ENCODE assay signal across 7 mouse cellular contexts in the genomic region with DNA sequence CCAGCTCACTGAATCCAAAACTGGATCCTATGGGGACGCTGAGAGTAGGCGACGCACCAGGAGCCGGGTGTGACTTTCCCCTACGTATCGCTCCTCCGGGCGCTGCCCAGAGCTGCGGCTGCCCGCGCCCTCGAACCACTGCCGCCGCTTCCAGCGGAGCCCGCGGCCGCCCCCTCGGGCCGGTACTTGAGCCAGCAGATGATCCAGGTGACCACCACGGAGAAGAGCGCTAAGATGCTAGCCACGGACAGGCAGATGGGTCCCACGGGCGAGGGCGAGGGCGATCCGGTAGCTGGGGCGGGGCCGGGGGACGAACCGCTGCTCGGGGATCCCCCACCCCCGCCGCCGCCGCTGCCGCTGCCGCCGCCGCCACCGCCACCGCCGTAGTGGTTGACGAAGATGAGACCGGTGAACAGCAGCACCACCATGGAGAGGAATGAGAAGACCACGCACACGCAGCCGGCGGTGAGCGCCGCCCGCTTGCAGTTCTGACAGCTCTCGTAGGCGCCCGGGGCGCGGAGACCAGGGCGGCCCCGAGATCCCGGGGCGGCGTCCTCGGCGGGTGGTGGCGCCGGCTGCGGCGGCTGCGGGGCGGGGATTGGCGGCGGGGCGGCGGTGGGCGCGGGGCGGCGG. TPM values are rescaled to one million over a fixed set of nuclear protein-coding genes. Genes with fewer than 3 reads are reported as not detected.
DNase-seq lines count a peak whose midpoint lies in the region; ATAC-seq and TF ChIP-seq lines count a peak whose summit lies in the region.

No protein-coding gene starts in this region.

- TF ChIP-seq EP300 in lung, postnatal 0 days (IDR thresholded peaks at IDR 0.05): no peak

- no peak for TF ChIP-seq CTCF in lung, postnatal 0 days (IDR thresholded peaks at IDR 0.05)
- TF ChIP-seq CTCF in olfactory bulb, adult 2 months (IDR thresholded peaks at IDR 0.05; ENCODE audit: insufficient read depth, low read depth, low read length): no peak

- peak overlapping the region; percentile 73 for H3K27ac ChIP-seq in lung, postnatal 0 days (ENCODE audit: low read length)
- peak overlapping the region; percentile 76 for H3K27ac ChIP-seq in forebrain, embryonic 10.5 days
- H3K27ac ChIP-seq in intestine, embryonic 16.5 days (ENCODE audit: low read length): no peak overlapping the region
- H3K27ac ChIP-seq in olfactory bulb, adult 2 months (ENCODE audit: insufficient read depth, low read depth, low read length): no peak overlapping the region

- H3K36me3 ChIP-seq in lung, postnatal 0 days (ENCODE audit: insufficient read depth, low read length): no peaks in the 10 kb centered on the region
- H3K36me3 ChIP-seq in forebrain, embryonic 10.5 days (replicated peaks): no peaks in the 10 kb centered on the region
- H3K36me3 ChIP-seq in intestine, embryonic 16.5 days (ENCODE audit: control insufficient read depth, insufficient read depth, low read length): no peaks in the 10 kb centered on the region

- H3K9ac ChIP-seq in lung, postnatal 0 days (replicated peaks; ENCODE audit: low read depth): 0 out of 2 replicates have a peak overlapping the region, but pooled peaks have one; percentile 26
- H3K9ac ChIP-seq in intestine, embryonic 16.5 days (ENCODE audit: low read depth, low read length): peak overlapping the region; percentile 62

- no peak for DNase-seq in lung, postnatal 0 days (ENCODE audit: low spot score)
- DNase-seq in lung, postnatal 10 days: no peak
- DNase-seq in forebrain, embryonic 10.5 days (ENCODE audit: extremely low spot score, low spot score): peak; percentile 54
- DNase-seq in frontal cortex, postnatal 10 days (ENCODE audit: low spot score in 2 of 2): no peak
- DNase-seq in Muller cell, postnatal 12 days (ENCODE audit: inconsistent ontology term): no peak

- H3K27me3 ChIP-seq in lung, postnatal 0 days (replicated peaks; ENCODE audit: insufficient read depth, low read length): peaks cover 57% of the 10 kb centered on the region
- peaks cover 100% of the 10 kb centered on the region for H3K27me3 ChIP-seq in forebrain, embryonic 10.5 days (ENCODE audit: poor library complexity, severe bottlenecking)
- H3K27me3 ChIP-seq in intestine, embryonic 16.5 days (replicated peaks; ENCODE audit: control insufficient read depth, insufficient read depth, low read length): peaks cover 78% of the 10 kb centered on the region

- ATAC-seq in lung, postnatal 0 days: peak; percentile 55
- peak; percentile 52; the same call in 1 of the 2 replicates for ATAC-seq in intestine, embryonic 16.5 days

- H3K4me3 ChIP-seq in lung, postnatal 0 days (ENCODE audit: low read depth, low read length): peak overlapping the region; percentile 57
- H3K4me3 ChIP-seq in forebrain, embryonic 10.5 days: peak overlapping the region; percentile 65
- H3K4me3 ChIP-seq in intestine, embryonic 16.5 days (ENCODE audit: low read length): peak overlapping the region; percentile 63
- peak overlapping the region; percentile 39 for H3K4me3 ChIP-seq in olfactory bulb, adult 2 months (ENCODE audit: insufficient read depth, low read depth, low read length)

- H3K4me2 ChIP-seq in lung, postnatal 0 days (replicated peaks; ENCODE audit: low read depth, low read length): peak overlapping the region; percentile 87
- H3K4me2 ChIP-seq in intestine, embryonic 16.5 days (ENCODE audit: low read depth, low read length): peak overlapping the region; percentile 97

- H3K4me1 ChIP-seq in lung, postnatal 0 days (ENCODE audit: insufficient read depth, low read depth, low read length): peaks cover 3% of the 10 kb centered on the region; the same call in 1 of the 2 replicates
- H3K4me1 ChIP-seq in forebrain, embryonic 10.5 days: peaks cover 31% of the 10 kb centered on the region
- H3K4me1 ChIP-seq in intestine, embryonic 16.5 days (ENCODE audit: control insufficient read depth, insufficient read depth, low read length): peaks cover 18% of the 10 kb centered on the region
- H3K4me1 ChIP-seq in olfactory bulb, adult 2 months (ENCODE audit: control insufficient read depth, insufficient read depth, low read length): peaks cover 11% of the 10 kb centered on the region

- H3K9me3 ChIP-seq in lung, postnatal 0 days (ENCODE audit: low read length): no peaks in the 10 kb centered on the region
- H3K9me3 ChIP-seq in forebrain, embryonic 10.5 days: no peaks in the 10 kb centered on the region
- no peaks in the 10 kb centered on the region for H3K9me3 ChIP-seq in intestine, embryonic 16.5 days (ENCODE audit: control insufficient read depth, low read length)

- TF ChIP-seq POLR2A in olfactory bulb, adult 2 months (IDR thresholded peaks at IDR 0.05; ENCODE audit: insufficient read depth, low read depth, low read length): no peak

- WGBS in lung, postnatal 0 days: 9% methylated on average over 27 of the region's 79 CpGs
- under 1% methylated on average over 79 of the region's 79 CpGs for WGBS in forebrain, embryonic 10.5 days
- WGBS in intestine, embryonic 16.5 days: under 1% methylated on average over 67 of the region's 79 CpGs
- WGBS in olfactory bulb, adult 2 months: 2% methylated on average over 78 of the region's 79 CpGs

RNA-seq across cellular contexts. Expression of gene Pax3, which starts 19.7 kb away (rescaled TPM):
- polyA plus RNA-seq in lung, postnatal 0 days (2015; fragmentation: Nextera tagmentation; extraction: Ambion mirVana): not detected in 2 replicates
- polyA plus RNA-seq in forebrain, embryonic 10.5 days (2016; fragmentation: Nextera tagmentation; extraction: Ambion mirVana): 12.2 and 13.0 TPM in 2 replicates
- polyA plus RNA-seq in intestine, embryonic 16.5 days (2015; fragmentation: Nextera tagmentation; extraction: Ambion mirVana): not detected in 2 replicates
- polyA plus RNA-seq in olfactory bulb, adult 2 months (2012; ENCODE audit: insufficient read depth, insufficient read length, low replicate concordance, missing spikeins): not detected in 2 replicates

Comparison
In these comparisons a context has a peak if more than half of its experiments do, and no peak if none do; other contexts are left out.
1. H3K27ac ChIP-seq: peak in lung, postnatal 0 days (single experiment) and forebrain, embryonic 10.5 days (single experiment); none in intestine, embryonic 16.5 days (single experiment) and olfactory bulb, adult 2 months (single experiment).
2. RNA of gene Pax3, which starts 19.7 kb away (polyA plus RNA-seq): 12.2 to 13.0 TPM in forebrain, embryonic 10.5 days; not detected in lung, postnatal 0 days, not detected in intestine, embryonic 16.5 days and not detected in olfactory bulb, adult 2 months; every median in the first group is over 10 times any median in the second.
3. Peak in every context shown above with its lines, with median percentiles within 50 percentile points of each other: H3K4me3 ChIP-seq.